Mouse (Mus musculus): ENCODE data around the gene Ldhb.

GRCm38 (mm10) chr6:142462194-142462593, 45.6 kb downstream of the Ldhb start:
- no peak for TF ChIP-seq POLR2A (IDR thresholded peaks at IDR 0.05; ENCODE audit: low read depth, low read length)
- TF ChIP-seq CTCF (IDR thresholded peaks at IDR 0.05; ENCODE audit: borderline replicate concordance, insufficient read depth, low read length) = no peak
